Mouse (Mus musculus) lung, adult 10 weeks (tissue): ENCODE data around the gene Cnnm1. TPM values are rescaled to one million over a fixed set of nuclear protein-coding genes. Genes with fewer than 3 reads are reported as not detected.

Experiments
- polyA plus RNA-seq: library from polyadenylated mRNA; stranded (reverse); fragments of 350-450 nt; fragmentation: Illumina TruSeq; extraction: RNeasy Lipid Tissue Mini Kit (QIAGEN cat#74804); gene quantifications from one replicate; pipeline ENCODE4 v1.2.3, GENCODE M21; 2014; ENCODE audit warnings: low read depth, low replicate concordance; ENCODE audit not compliant: insufficient read depth

The Cnnm1 gene
- polyA plus RNA-seq = not detected

GRCm38 (mm10) chr19:43440112-43440737 lies at the start of gene Cnnm1:
Gene Cnnm1 (plus strand): TSS chr19:43440436.

GRCm38 (mm10) chr19:43524187-43525103 lies 84.2 kb downstream of the Cnnm1 start, which contains the start of gene Got1:
Gene Got1 (minus strand): TSS chr19:43524605.

Other genes with a start within 250 kb of the Cnnm1 start
- 0.58 TPM for gene Hpse2, start 52.1 kb upstream of the Cnnm1 start, polyA plus RNA-seq
- 16.6 TPM for gene Got1, start 84.2 kb downstream of the Cnnm1 start, polyA plus RNA-seq
- gene Nkx2-3, start 171.9 kb downstream of the Cnnm1 start, polyA plus RNA-seq = not detected
- gene Slc25a28, start 234.4 kb downstream of the Cnnm1 start, polyA plus RNA-seq = 27.3 TPM
- 0.87 TPM for gene Entpd7, start 249.2 kb downstream of the Cnnm1 start, polyA plus RNA-seq